Mouse (Mus musculus) liver, embryonic 13.5 days (tissue): ENCODE measurements around the gene Arid2. TPM values are rescaled to one million over a fixed set of nuclear protein-coding genes. Genes with fewer than 3 reads are reported as not detected.

ENCODE experiments used
- ATAC-seq: fragments of 200-750 bp; cut with Nextera tagmentation; 2 replicates; pipeline ENCODE4 v1.8.0; 2017; ENCODE audit warnings: low read depth, mild to moderate bottlenecking, moderate number of reproducible peaks, moderate library complexity
- DNase-seq: peaks from one replicate; pipeline ENCODE4 v3.0.0; 2022
- H3K27ac ChIP-seq: fragments of 300-500 bp; sonication (generic); 2 replicates; pipeline ENCODE4 v1.5.1; 2015; ENCODE audit warnings: moderate library complexity, mild to moderate bottlenecking, inconsistent platforms
- H3K27me3 ChIP-seq: fragments of 300-500 bp; sonication (generic); 2 replicates; pipeline ENCODE4 v1.6.1; 2015; ENCODE audit warnings: mild to moderate bottlenecking, inconsistent platforms
- H3K36me3 ChIP-seq: fragments of 300-500 bp; sonication (generic); 2 replicates; pipeline ENCODE4 v1.6.1; 2015; ENCODE audit warnings: mild to moderate bottlenecking, inconsistent platforms
- H3K4me1 ChIP-seq: fragments of 300-500 bp; sonication (generic); replicated peaks from 2 replicates; pipeline ENCODE4 v1.6.1; 2015; ENCODE audit warnings: inconsistent platforms
- H3K4me2 ChIP-seq: fragments of 300-500 bp; sonication (generic); 2 replicates; pipeline ENCODE4 v1.6.1; 2015; ENCODE audit warnings: inconsistent platforms, mild to moderate bottlenecking, moderate library complexity
- H3K4me3 ChIP-seq: fragments of 300-500 bp; sonication (generic); replicated peaks from 2 replicates; pipeline ENCODE4 v1.5.1; 2015; ENCODE audit warnings: mild to moderate bottlenecking, inconsistent platforms
- H3K9ac ChIP-seq: fragments of 300-500 bp; sonication (generic); 2 replicates; pipeline ENCODE4 v1.6.1; 2015; ENCODE audit warnings: mild to moderate bottlenecking, inconsistent platforms
- H3K9me3 ChIP-seq: fragments of 300-500 bp; sonication (generic); replicated peaks from 2 replicates; pipeline ENCODE4 v1.6.1; 2016; ENCODE audit warnings: inconsistent platforms
- WGBS: fragments of 180-500 bp; shearing (Covaris S2); methylation state at CpG from one replicate; pipeline ENCODE4 v1.1.7; 2015; ENCODE audit not compliant: insufficient replicate concordance; 5-methylcytosine and 5-hydroxymethylcytosine counted together
- polyA plus RNA-seq: library from polyadenylated mRNA; unstranded; fragments of >200 nt; fragmentation: Nextera tagmentation; extraction: Ambion mirVana; gene quantifications from 2 replicates; pipeline ENCODE4 v1.2.1, GENCODE M21; 2015

Arid2 gene
- polyA plus RNA-seq, 1 experiment from 2014 or later, result 7.9 TPM

GRCm38 (mm10) chr15:96286015-96286934, 1.0 kb upstream of the Arid2 start:
- peaks cover 15% of the 10 kb centered on the region for H3K36me3 ChIP-seq
- peak; percentile 72 for ATAC-seq
- H3K9ac ChIP-seq, result peak overlapping the region; percentile 98
- peak overlapping the region; percentile 92 for H3K4me3 ChIP-seq
- under 1% methylated on average over 71 of the region's 72 CpGs for WGBS
- peak overlapping the region; percentile 98 for H3K27ac ChIP-seq
- DNase-seq, result peak; percentile 82
- H3K4me2 ChIP-seq, result peak overlapping the region; percentile 90
- no peaks in the 10 kb centered on the region for H3K9me3 ChIP-seq
- peaks cover 41% of the 10 kb centered on the region for H3K4me1 ChIP-seq
- no peaks in the 10 kb centered on the region for H3K27me3 ChIP-seq

GRCm38 (mm10) chr15:96286935-96287292, 404 bp upstream of the Arid2 start:
- Histone ChIP-seq H3K27me3 (no peaks in the 10 kb centered on the region), H3K9ac (peak overlapping the region; percentile 98), H3K27ac (peak overlapping the region; percentile 98), H3K4me2 (peak overlapping the region; percentile 90), H3K9me3 (no peaks in the 10 kb centered on the region), H3K4me1 (peaks cover 43% of the 10 kb centered on the region), H3K4me3 (peak overlapping the region; percentile 92), H3K36me3 (peaks cover 13% of the 10 kb centered on the region; the same call in 1 of the 2 replicates)
- 2% methylated on average over 41 of the region's 63 CpGs for WGBS
- ATAC-seq (peak; percentile 26), DNase-seq (no peak)

DNA sequence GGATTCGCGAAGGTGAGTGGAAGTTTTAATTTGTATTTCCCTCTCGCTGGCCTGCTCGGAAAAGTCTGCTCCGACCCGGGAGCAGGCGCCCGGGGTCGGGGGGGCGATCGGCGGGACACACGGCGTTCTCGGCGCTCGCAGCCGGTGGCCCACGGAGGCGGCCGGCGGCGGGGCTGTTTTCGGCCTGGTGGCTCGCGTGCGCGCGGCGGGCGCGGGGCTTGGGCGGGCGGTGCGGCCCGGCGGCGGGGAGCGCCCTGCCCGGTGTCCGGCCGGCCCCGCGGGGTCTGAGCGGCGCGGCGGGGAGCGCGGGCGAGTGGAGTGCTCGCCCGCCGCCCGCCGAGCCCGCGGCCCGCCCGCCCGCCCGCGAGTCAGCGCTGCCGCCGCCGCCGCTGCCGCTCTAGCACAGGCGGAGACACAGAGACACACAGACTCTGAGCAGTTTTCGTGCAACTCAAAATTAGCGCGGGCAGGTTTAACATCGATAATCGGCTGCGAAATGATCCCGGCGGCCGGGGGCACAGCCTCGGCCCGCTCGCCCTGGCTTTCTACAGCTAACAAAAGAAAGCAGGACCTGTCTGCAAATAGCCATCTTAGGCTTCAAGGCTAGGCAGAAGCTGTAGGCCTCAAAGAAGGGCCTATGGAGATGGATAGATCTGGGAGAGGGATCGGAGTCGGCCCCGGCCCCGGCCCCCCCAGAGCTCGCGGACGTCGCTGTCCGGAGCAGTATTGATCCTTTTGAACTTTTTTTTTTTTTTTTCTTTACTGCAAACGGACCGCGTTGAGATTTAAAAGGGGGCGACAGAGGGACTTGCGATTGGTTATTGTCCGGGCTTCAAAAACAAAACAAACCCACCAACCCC, 888 bp downstream of the Arid2 start:
- Histone ChIP-seq H3K27ac (peak overlapping the region; percentile 98), H3K4me3 (peak overlapping the region; percentile 92), H3K4me1 (peaks cover 44% of the 10 kb centered on the region), H3K4me2 (peak overlapping the region; percentile 90), H3K9ac (peak overlapping the region; percentile 98), H3K36me3 (0 out of 2 replicates have a peak, but pooled peaks cover 10% of the 10 kb centered on the region), H3K27me3 (no peaks in the 10 kb centered on the region), H3K9me3 (no peaks in the 10 kb centered on the region)
- under 1% methylated on average over 96 of the region's 97 CpGs for WGBS
- ATAC-seq, result peak; percentile 3
- peak; percentile 47 for DNase-seq

DNA sequence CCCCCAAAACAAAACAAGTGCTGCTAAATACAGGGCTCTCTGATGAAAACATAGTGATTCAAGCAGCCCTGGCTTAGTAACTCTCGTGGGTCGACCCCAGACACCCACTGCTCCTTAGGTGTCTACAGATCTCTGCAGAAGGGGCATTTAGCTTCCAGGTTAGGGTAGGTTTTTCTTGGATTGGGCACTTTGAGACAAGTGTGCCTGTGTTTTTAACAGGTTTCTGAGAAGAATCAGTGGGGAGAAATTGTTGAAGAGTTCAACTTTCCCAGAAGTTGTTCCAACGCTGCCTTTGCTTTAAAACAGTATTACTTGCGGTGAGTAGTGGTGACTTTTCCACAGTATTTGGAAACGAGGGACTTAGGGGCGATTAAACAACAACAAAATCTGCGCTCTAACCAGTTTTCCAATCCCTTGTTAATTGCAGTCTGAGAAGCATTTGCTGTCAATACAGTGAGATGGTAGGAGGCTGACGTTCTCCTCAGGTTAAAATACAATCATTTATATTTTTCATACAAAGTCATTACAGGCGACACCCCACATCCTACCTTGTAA, 1.6 kb downstream of the Arid2 start:
- 11% methylated on average over 9 of the region's 9 CpGs for WGBS
- peak overlapping the region; percentile 92 for H3K4me3 ChIP-seq
- peak overlapping the region; percentile 98 for H3K9ac ChIP-seq
- no peak for DNase-seq
- no peaks in the 10 kb centered on the region for H3K9me3 ChIP-seq
- ATAC-seq, result no peak
- peak overlapping the region; percentile 90 for H3K4me2 ChIP-seq
- peak overlapping the region; percentile 98 for H3K27ac ChIP-seq
- H3K4me1 ChIP-seq, result peaks cover 44% of the 10 kb centered on the region
- no peaks in the 10 kb centered on the region for H3K27me3 ChIP-seq
- 0 out of 2 replicates have a peak, but pooled peaks cover 10% of the 10 kb centered on the region for H3K36me3 ChIP-seq

DNA sequence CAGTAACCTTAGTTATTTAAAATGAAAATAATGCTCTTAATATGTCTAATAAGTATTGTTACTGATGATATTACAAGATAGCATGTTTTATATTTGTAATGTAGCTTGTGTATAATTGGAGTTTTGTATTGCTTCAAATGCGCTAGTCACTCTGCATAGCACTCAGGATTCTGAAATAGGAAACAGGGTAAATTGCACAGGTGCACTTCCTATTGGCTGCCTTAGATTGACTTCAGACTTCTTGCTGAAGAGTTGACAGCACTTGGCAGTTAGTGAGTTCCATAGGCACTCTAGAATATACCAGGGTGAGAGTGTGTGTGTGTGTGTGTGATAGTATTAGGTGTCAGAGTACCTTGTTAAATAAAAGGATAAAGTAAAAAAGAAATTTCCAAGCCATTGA, 2.7 kb downstream of the Arid2 start:
- Histone ChIP-seq H3K9me3 (no peaks in the 10 kb centered on the region), H3K27ac (no peak overlapping the region), H3K27me3 (no peaks in the 10 kb centered on the region), H3K4me1 (peaks cover 51% of the 10 kb centered on the region), H3K4me3 (peak overlapping the region; percentile 30), H3K4me2 (peak overlapping the region; percentile 56), H3K9ac (peak overlapping the region; percentile 54; the same call in 1 of the 2 replicates), H3K36me3 (peaks cover 20% of the 10 kb centered on the region; the same call in 1 of the 2 replicates)
- ATAC-seq, result no peak
- DNase-seq, result no peak
- 62% methylated on average over 1 of the region's 1 CpGs for WGBS

DNA sequence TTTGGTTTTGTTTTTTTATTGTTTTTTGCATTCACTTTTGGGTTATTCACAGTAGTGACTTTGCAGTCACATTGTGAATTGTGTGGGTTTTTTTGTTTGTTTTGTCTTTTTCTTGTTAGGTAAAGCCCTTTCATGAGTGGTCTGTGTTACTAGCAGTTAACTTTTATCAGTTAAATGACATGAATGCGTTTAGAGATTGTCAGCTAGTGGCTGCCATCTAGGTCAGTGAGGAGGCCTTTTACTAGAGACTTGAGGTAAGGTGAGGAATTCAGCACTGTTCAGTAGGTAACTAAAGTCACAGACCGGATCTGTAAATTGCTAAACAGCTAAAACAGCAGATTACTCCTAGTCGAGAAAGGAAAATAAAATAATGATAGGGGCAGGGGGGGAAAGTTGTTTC, 6.1 kb downstream of the Arid2 start:
- ATAC-seq, result peak; percentile 65
- Histone ChIP-seq H3K9me3 (no peaks in the 10 kb centered on the region), H3K27me3 (no peaks in the 10 kb centered on the region), H3K27ac (peak overlapping the region; percentile 54), H3K4me1 (peaks cover 67% of the 10 kb centered on the region), H3K9ac (peak overlapping the region; percentile 10), H3K36me3 (peaks cover 26% of the 10 kb centered on the region; the same call in 1 of the 2 replicates), H3K4me3 (no peak overlapping the region), H3K4me2 (peak overlapping the region; percentile 41)
- 22% methylated on average over 3 of the region's 3 CpGs for WGBS
- DNase-seq, result no peak

- Histone ChIP-seq H3K9ac (no peak overlapping the region), H3K36me3 (peaks cover 39% of the 10 kb centered on the region), H3K4me1 (peaks cover 45% of the 10 kb centered on the region), H3K9me3 (no peaks in the 10 kb centered on the region), H3K27me3 (no peaks in the 10 kb centered on the region), H3K4me2 (no peak overlapping the region), H3K4me3 (no peak overlapping the region), H3K27ac (no peak overlapping the region)
- DNase-seq, result no peak
- ATAC-seq, result no peak
- 80% methylated on average over 9 of the region's 9 CpGs for WGBS
Observed at GRCm38 (mm10) chr15:96297078-96297590, 9.8 kb downstream of the Arid2 start.

GRCm38 (mm10) chr15:96297623-96298188, 10.4 kb downstream of the Arid2 start:
- Histone ChIP-seq H3K27me3 (no peaks in the 10 kb centered on the region), H3K9ac (no peak overlapping the region), H3K36me3 (peaks cover 38% of the 10 kb centered on the region), H3K9me3 (no peaks in the 10 kb centered on the region), H3K27ac (no peak overlapping the region), H3K4me2 (no peak overlapping the region), H3K4me3 (no peak overlapping the region), H3K4me1 (peaks cover 39% of the 10 kb centered on the region)
- ATAC-seq (no peak), DNase-seq (no peak)
- WGBS, result 91% methylated on average over 9 of the region's 9 CpGs

DNA sequence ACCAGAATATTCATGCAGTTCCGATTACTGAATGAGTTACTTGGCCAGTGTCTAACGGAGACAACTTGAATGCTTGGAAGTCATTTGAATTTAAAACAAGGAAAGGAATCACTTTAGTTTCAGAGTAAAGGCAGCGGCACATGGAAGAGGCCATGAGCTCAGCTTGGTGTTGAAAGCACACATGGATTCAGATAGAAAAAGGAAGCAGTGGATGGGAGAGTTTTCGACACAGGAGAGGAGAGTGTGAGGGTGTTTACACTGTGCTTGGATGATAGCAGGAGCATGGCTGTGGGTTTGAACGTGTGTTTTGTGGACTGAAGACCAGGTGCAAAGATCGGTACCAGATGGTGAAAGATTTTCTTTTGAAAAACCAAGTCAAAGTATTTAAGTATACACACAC, 22.0 kb downstream of the Arid2 start:
- ATAC-seq, result no peak
- H3K9ac ChIP-seq, result no peak overlapping the region
- H3K4me2 ChIP-seq, result no peak overlapping the region
- WGBS, result 65% methylated on average over 6 of the region's 6 CpGs
- no peak overlapping the region for H3K4me3 ChIP-seq
- no peaks in the 10 kb centered on the region for H3K9me3 ChIP-seq
- H3K4me1 ChIP-seq, result peaks cover 22% of the 10 kb centered on the region
- H3K27me3 ChIP-seq, result no peaks in the 10 kb centered on the region
- no peak for DNase-seq
- peaks cover 32% of the 10 kb centered on the region for H3K36me3 ChIP-seq
- no peak overlapping the region for H3K27ac ChIP-seq

GRCm38 (mm10) chr15:96312902-96313301, 25.6 kb downstream of the Arid2 start:
- no peaks in the 10 kb centered on the region for H3K9me3 ChIP-seq
- no peak overlapping the region for H3K4me3 ChIP-seq
- ATAC-seq (peak; percentile 80), DNase-seq (no peak)
- 23% methylated on average over 1 of the region's 1 CpGs for WGBS
- no peak overlapping the region for H3K9ac ChIP-seq
- no peak overlapping the region for H3K27ac ChIP-seq
- H3K4me1 ChIP-seq, result peaks cover 28% of the 10 kb centered on the region
- peaks cover 23% of the 10 kb centered on the region for H3K36me3 ChIP-seq
- H3K4me2 ChIP-seq, result no peak overlapping the region
- no peaks in the 10 kb centered on the region for H3K27me3 ChIP-seq
